8 mouse cellular contexts compared by ENCODE assay signal in genomic region chr2:30357552-30358510, GRCm38 (mm10). TPM values are rescaled to one million over a fixed set of nuclear protein-coding genes. Genes with fewer than 3 reads are reported as not detected.
DNase-seq lines count a peak whose midpoint lies in the region; ATAC-seq and TF ChIP-seq lines count a peak whose summit lies in the region.

No protein-coding gene starts in this region.

- peak overlapping the region; percentile 72 for H3K9ac ChIP-seq in lung, embryonic 14.5 days
- H3K9ac ChIP-seq in intestine, embryonic 16.5 days (ENCODE audit: low read depth, low read length) = peak overlapping the region; percentile 82

- H3K27me3 ChIP-seq in lung, embryonic 14.5 days (ENCODE audit: insufficient read depth, low read length) = no peaks in the 10 kb centered on the region
- H3K27me3 ChIP-seq in forebrain, embryonic 10.5 days (ENCODE audit: poor library complexity, severe bottlenecking) = no peaks in the 10 kb centered on the region; the same call in 1 of the 2 replicates
- no peaks in the 10 kb centered on the region for H3K27me3 ChIP-seq in intestine, embryonic 16.5 days (replicated peaks; ENCODE audit: control insufficient read depth, insufficient read depth, low read length)

- intact Hi-C loops in gastrocnemius, postnatal 36 days (cut with DNase I) = no loop called here

- peaks cover 23% of the 10 kb centered on the region; the same call in 1 of the 2 replicates for H3K36me3 ChIP-seq in lung, embryonic 14.5 days (ENCODE audit: insufficient read depth)
- H3K36me3 ChIP-seq in forebrain, embryonic 10.5 days (replicated peaks) = peaks cover 25% of the 10 kb centered on the region
- H3K36me3 ChIP-seq in intestine, embryonic 16.5 days (ENCODE audit: control insufficient read depth, insufficient read depth, low read length) = peaks cover 7% of the 10 kb centered on the region; the same call in 1 of the 2 replicates

- no peak for TF ChIP-seq CTCF in lung, embryonic 14.5 days (IDR thresholded peaks at IDR 0.05; ENCODE audit: low read depth)

- H3K9me3 ChIP-seq in lung, embryonic 14.5 days (ENCODE audit: low read depth, low read length) = no peaks in the 10 kb centered on the region
- H3K9me3 ChIP-seq in forebrain, embryonic 10.5 days = no peaks in the 10 kb centered on the region
- no peaks in the 10 kb centered on the region for H3K9me3 ChIP-seq in intestine, embryonic 16.5 days (ENCODE audit: control insufficient read depth, low read length)

- WGBS in lung, embryonic 14.5 days = 41% methylated on average over 8 of the region's 8 CpGs
- 65% methylated on average over 8 of the region's 8 CpGs for WGBS in forebrain, embryonic 10.5 days
- WGBS in intestine, embryonic 16.5 days = 47% methylated on average over 8 of the region's 8 CpGs

- H3K27ac ChIP-seq in lung, embryonic 14.5 days (ENCODE audit: low read depth) = 0 out of 2 replicates have a peak overlapping the region, but pooled peaks have one; percentile 2
- peak overlapping the region; percentile 63 for H3K27ac ChIP-seq in brown adipose tissue, adult 24 weeks (replicated peaks; ENCODE audit: low read depth, low read length)
- peak overlapping the region; percentile 88 for H3K27ac ChIP-seq in forebrain, embryonic 10.5 days
- H3K27ac ChIP-seq in intestine, embryonic 16.5 days (ENCODE audit: low read length) = peak overlapping the region; percentile 34

- no peak for ATAC-seq in lung, embryonic 14.5 days (ENCODE audit: insufficient read depth)
- peak; percentile 4; the same call in 1 of the 2 replicates for ATAC-seq in intestine, embryonic 16.5 days

- H3K4me2 ChIP-seq in lung, embryonic 14.5 days = peak overlapping the region; percentile 94
- H3K4me2 ChIP-seq in intestine, embryonic 16.5 days (ENCODE audit: low read depth, low read length) = peak overlapping the region; percentile 93

- peak overlapping the region; percentile 80 for H3K4me3 ChIP-seq in lung, embryonic 14.5 days (ENCODE audit: low read depth, low read length)
- peak overlapping the region; percentile 89 for H3K4me3 ChIP-seq in brown adipose tissue, adult 24 weeks (ENCODE audit: insufficient read depth, low read depth, low read length)
- peak overlapping the region; percentile 84 for H3K4me3 ChIP-seq in forebrain, embryonic 10.5 days
- H3K4me3 ChIP-seq in intestine, embryonic 16.5 days (ENCODE audit: low read length) = peak overlapping the region; percentile 73

- peaks cover 5% of the 10 kb centered on the region; the same call in 1 of the 2 replicates for H3K4me1 ChIP-seq in lung, embryonic 14.5 days (ENCODE audit: insufficient read depth)
- peaks cover 15% of the 10 kb centered on the region for H3K4me1 ChIP-seq in brown adipose tissue, adult 24 weeks (ENCODE audit: control insufficient read depth, insufficient read depth, insufficient read length, low read length)
- H3K4me1 ChIP-seq in forebrain, embryonic 10.5 days = peaks cover 21% of the 10 kb centered on the region
- peaks cover 34% of the 10 kb centered on the region for H3K4me1 ChIP-seq in intestine, embryonic 16.5 days (ENCODE audit: control insufficient read depth, insufficient read depth, low read length)

- peak; percentile 19 for DNase-seq in lung, embryonic 14.5 days
- DNase-seq in lung, postnatal 25 days (ENCODE audit: low spot score) = no peak
- DNase-seq in forebrain, embryonic 10.5 days (ENCODE audit: extremely low spot score, low spot score) = peak; percentile 33
- peak; percentile 33 for DNase-seq in neural tube, embryonic 10.5 days (ENCODE audit: extremely low spot score, low spot score)
- no peak for DNase-seq in spleen, postnatal 4 days (ENCODE audit: low spot score in 2 of 2)
- no peak for DNase-seq in gastrocnemius, postnatal 36 days

RNA-seq across cellular contexts. Expression of gene Sh3glb2, which starts 1.3 kb away (rescaled TPM):
- polyA plus RNA-seq in lung, embryonic 14.5 days (2014; fragmentation: Nextera tagmentation; extraction: Ambion mirVana) = 57.5 and 59.9 TPM in 2 replicates
- 66.4 and 76.9 TPM in 2 replicates for polyA plus RNA-seq in brown adipose tissue, adult 24 weeks (2012; ENCODE audit: insufficient read depth, insufficient read length, missing spikeins)
- 76.9 and 82.0 TPM in 2 replicates for polyA plus RNA-seq in forebrain, embryonic 10.5 days (2016; fragmentation: Nextera tagmentation; extraction: Ambion mirVana)
- 68.6 and 71.4 TPM in 2 replicates for polyA plus RNA-seq in intestine, embryonic 16.5 days (2015; fragmentation: Nextera tagmentation; extraction: Ambion mirVana)
- total RNA-seq in gastrocnemius, postnatal 36 days (2021) = 10 to 100 TPM; 16.3 to 17.6 TPM

RNA-seq across cellular contexts. Expression of gene Miga2, which starts 6.2 kb away (rescaled TPM):
- polyA plus RNA-seq in lung, embryonic 14.5 days (2014; fragmentation: Nextera tagmentation; extraction: Ambion mirVana) = 19.9 and 24.5 TPM in 2 replicates
- polyA plus RNA-seq in brown adipose tissue, adult 24 weeks (2012; ENCODE audit: insufficient read depth, insufficient read length, missing spikeins) = 77.1 and 78.5 TPM in 2 replicates
- 29.9 and 30.9 TPM in 2 replicates for polyA plus RNA-seq in forebrain, embryonic 10.5 days (2016; fragmentation: Nextera tagmentation; extraction: Ambion mirVana)
- 23.1 and 24.7 TPM in 2 replicates for polyA plus RNA-seq in intestine, embryonic 16.5 days (2015; fragmentation: Nextera tagmentation; extraction: Ambion mirVana)
- total RNA-seq in gastrocnemius, postnatal 36 days (2021) = 10 to 100 TPM; 15.5 to 19.6 TPM

RNA-seq across cellular contexts. Expression of gene Dolpp1, which starts 34.2 kb away (rescaled TPM):
- polyA plus RNA-seq in lung, embryonic 14.5 days (2014; fragmentation: Nextera tagmentation; extraction: Ambion mirVana) = 32.6 and 34.2 TPM in 2 replicates
- 10.4 and 13.8 TPM in 2 replicates for polyA plus RNA-seq in brown adipose tissue, adult 24 weeks (2012; ENCODE audit: insufficient read depth, insufficient read length, missing spikeins)
- 54.8 and 60.1 TPM in 2 replicates for polyA plus RNA-seq in forebrain, embryonic 10.5 days (2016; fragmentation: Nextera tagmentation; extraction: Ambion mirVana)
- polyA plus RNA-seq in intestine, embryonic 16.5 days (2015; fragmentation: Nextera tagmentation; extraction: Ambion mirVana) = 59.4 and 63.3 TPM in 2 replicates
- total RNA-seq in gastrocnemius, postnatal 36 days (2021) = 1 to 10 TPM; 5.5 to 6.7 TPM

RNA-seq across cellular contexts. Expression of gene Crat, which starts 57.8 kb away (rescaled TPM):
- polyA plus RNA-seq in lung, embryonic 14.5 days (2014; fragmentation: Nextera tagmentation; extraction: Ambion mirVana) = 28.0 and 30.3 TPM in 2 replicates
- 378 and 560 TPM in 2 replicates for polyA plus RNA-seq in brown adipose tissue, adult 24 weeks (2012; ENCODE audit: insufficient read depth, insufficient read length, missing spikeins)
- polyA plus RNA-seq in forebrain, embryonic 10.5 days (2016; fragmentation: Nextera tagmentation; extraction: Ambion mirVana) = 23.2 and 23.6 TPM in 2 replicates
- polyA plus RNA-seq in intestine, embryonic 16.5 days (2015; fragmentation: Nextera tagmentation; extraction: Ambion mirVana) = 25.9 and 29.4 TPM in 2 replicates
- total RNA-seq in gastrocnemius, postnatal 36 days (2021) = 100 to 1,000 TPM; 356 to 381 TPM

RNA-seq across cellular contexts. Expression of gene Ptpa, which starts 58.0 kb away (rescaled TPM):
- polyA plus RNA-seq in lung, embryonic 14.5 days (2014; fragmentation: Nextera tagmentation; extraction: Ambion mirVana) = 85.7 and 95.5 TPM in 2 replicates
- polyA plus RNA-seq in brown adipose tissue, adult 24 weeks (2012; ENCODE audit: insufficient read depth, insufficient read length, missing spikeins) = 83.8 and 94.3 TPM in 2 replicates
- polyA plus RNA-seq in forebrain, embryonic 10.5 days (2016; fragmentation: Nextera tagmentation; extraction: Ambion mirVana) = 149 and 165 TPM in 2 replicates
- 120 and 132 TPM in 2 replicates for polyA plus RNA-seq in intestine, embryonic 16.5 days (2015; fragmentation: Nextera tagmentation; extraction: Ambion mirVana)
- 10 to 100 TPM; 55.1 to 58.9 TPM for total RNA-seq in gastrocnemius, postnatal 36 days (2021)

Comparison
In these comparisons a context has a peak if more than half of its experiments do, and no peak if none do; other contexts are left out.
1. DNase-seq: peak in lung, embryonic 14.5 days (single experiment), forebrain, embryonic 10.5 days (single experiment) and neural tube, embryonic 10.5 days (single experiment); none in lung, postnatal 25 days (single experiment), spleen, postnatal 4 days (0 of 2) and gastrocnemius, postnatal 36 days (0 of 2).
2. H3K27ac ChIP-seq: peak in every context shown above with its lines; median percentile 88 in forebrain, embryonic 10.5 days; 63 in brown adipose tissue, adult 24 weeks; 34 in intestine, embryonic 16.5 days; 2 in lung, embryonic 14.5 days.
3. Peak in every context shown above with its lines, with median percentiles within 50 percentile points of each other: H3K4me3 ChIP-seq.